Mouse (Mus musculus) heart, adult 11 months (tissue): ENCODE measurements at regions not wholly inside any gene's neighbourhood (a gene's known extent, or its start where the extent isn't known, plus 50 kb on each side); places are given as distances from the start of the nearest gene placed in this dataset.

Experiments
- DNase-seq: peaks from one replicate; pipeline ENCODE4 v3.0.0; 2022

- no peak for DNase-seq
Measured at GRCm38 (mm10) chr5:75346836-75347773, 195.0 kb downstream of the Pdgfra start.

- DNase-seq = no peak
Measured at GRCm38 (mm10) chr5:75347774-75348116, 195.7 kb downstream of the Pdgfra start.

DNA sequence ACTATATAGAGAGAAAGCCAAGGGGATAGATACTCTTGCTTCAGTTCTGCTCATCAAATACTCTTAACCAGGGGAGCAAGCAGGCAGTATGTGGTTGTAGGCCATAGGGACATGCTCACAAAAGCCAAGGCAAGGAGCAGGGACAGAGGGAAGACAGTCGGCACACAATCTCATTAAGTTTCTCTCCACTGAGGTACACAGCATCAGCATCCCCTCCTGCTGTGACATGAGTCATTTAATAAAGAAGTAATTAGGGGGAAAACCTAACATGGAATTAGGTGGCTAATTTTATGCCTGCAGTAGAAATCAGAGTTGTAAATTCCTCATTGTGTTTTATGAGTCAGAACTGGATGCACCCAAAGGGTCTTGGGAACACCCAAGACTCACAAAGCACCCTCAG is 203.2 kb downstream of the Pdgfra start:
- DNase-seq = no peak

DNA sequence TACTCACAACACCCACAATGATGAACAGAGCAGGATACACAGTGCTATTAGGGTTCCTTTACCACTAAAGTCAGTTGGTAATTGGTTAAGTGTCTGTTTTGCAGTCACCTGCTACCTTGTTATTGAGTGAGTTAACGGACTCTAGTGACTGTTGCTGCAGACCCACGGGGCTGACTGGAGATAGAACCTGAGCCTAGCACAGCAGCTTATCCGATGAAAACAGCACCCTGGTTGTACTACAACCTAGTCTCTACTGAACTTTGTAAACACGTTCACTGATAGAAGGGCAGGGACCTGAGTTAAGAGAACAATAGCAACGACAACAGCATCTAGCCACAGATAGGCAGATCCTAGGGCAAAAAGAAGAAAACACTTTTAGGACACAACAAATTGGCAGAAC is 206.8 kb downstream of the Pdgfra start:
- no peak for DNase-seq

DNA sequence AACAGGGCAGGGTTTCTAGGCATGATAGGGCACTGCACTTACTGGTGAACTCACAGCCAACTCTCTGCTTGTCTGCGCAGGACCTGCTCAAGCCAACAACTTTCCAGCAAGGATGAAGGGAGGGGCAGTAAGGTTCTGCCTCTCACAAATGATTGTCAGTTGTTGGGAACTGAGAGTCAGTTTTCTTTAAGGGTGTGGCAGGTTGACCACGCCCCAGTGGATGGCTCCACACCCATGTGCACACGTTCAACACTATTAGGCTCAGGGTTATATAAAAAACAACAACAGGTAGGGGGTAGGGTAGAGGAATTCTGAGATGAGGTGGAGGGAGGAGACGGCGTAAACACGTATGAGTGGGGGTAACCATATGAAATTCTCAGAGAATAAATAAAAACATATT is 210.9 kb upstream of the Kit start:
- peak; percentile 74 for DNase-seq

- peak; percentile 66 for DNase-seq
Measured at GRCm38 (mm10) chr5:75367282-75367681, 207.4 kb upstream of the Kit start.

DNA sequence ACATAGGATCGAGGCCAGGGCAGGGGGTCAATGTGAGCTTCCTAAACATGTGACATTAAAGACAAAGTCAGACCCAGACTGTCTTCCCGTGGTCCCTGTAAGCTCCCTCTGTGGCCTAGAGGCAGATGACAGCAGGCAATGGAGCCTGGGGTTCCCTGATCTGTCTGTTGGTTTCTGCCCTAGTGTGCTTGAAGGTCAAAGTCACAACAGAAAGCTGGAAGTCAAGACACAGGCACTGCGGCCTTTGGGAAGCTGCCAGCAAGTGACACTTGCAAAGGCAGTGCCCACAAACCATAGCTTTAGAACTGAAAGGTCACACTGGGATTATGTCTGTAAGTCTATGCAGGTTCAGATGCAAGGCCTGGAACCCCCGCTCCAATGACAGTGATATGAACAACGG is 206.0 kb upstream of the Kit start:
- peak; percentile 64 for DNase-seq

DNA sequence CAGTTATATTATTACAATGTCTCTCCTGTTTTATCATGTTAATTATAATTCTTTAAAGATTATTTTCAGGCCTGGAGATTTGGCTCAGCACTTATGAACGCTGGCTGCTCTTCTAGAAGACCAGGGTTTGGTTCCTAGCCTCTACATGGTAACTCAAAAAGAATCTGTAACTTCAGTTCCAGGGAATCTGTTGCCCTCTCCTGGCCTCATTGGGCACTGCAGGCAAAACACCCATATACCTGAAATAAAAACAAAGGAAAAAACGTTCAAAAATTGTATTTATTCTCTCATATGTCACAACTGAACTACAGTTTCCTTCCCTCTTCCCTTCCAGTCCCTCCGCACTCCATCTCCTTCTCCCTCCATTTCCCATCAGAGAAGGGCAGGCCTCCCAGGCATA is 201.9 kb upstream of the Kit start:
- DNase-seq = no peak

- DNase-seq = peak; percentile 72
Measured at GRCm38 (mm10) chr5:75377311-75378300, 197.1 kb upstream of the Kit start.

DNA sequence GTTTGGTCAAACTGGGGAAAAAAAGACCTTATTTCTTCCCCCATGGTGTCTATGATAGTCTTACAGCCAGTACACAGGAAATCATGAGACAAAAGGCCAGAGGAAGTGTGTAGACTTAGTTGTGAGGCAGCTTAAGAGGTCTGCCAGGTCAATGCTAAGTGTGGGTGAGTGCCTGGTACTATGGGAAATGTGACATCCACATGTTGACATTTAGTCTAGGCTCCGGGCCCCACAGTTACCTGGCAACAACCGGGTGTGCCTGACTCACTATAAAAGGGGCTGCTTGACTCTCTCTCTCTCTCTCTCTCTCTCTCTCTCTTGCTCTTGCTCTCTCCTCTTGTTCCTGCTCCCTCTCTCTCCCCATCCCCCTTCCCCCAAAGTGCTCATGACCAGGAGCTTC is 196.1 kb upstream of the Kit start:
- DNase-seq = peak; percentile 25

GRCm38 (mm10) chr5:75380340-75380739 is 194.4 kb upstream of the Kit start:
- no peak for DNase-seq

GRCm38 (mm10) chr5:75382138-75382537 is 192.6 kb upstream of the Kit start:
- no peak for DNase-seq

DNA sequence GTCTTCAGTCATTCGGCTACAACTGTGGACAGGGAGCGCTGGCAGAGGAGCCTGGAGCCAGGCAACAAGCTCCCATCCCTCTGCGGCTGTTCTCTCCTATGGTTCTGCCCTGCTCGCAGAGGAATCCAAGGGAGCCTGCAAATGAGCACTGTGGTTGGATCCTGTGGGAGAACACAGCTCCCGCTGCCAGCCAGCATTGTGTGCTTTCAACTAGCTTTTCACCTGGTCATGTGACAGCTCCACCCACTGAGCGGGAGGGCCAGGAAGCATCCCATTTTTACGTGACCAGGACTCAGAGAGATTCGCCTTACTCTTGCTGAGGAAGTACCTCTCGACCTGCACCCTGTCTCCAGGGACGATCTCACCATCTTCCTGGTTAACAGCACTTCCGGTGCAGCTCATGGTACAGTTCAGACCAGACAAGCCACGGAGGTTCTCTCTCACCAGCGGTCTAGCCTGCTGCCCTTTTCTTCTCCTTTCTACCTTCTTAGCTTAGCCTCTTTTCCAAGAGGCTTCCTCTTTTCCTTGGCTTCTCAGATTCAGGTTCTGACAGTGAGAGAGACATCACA is 186.7 kb upstream of the Kit start:
- DNase-seq = peak; percentile 80

- peak; percentile 61 for DNase-seq
Measured at GRCm38 (mm10) chr5:75388699-75389260, 185.9 kb upstream of the Kit start.

DNA sequence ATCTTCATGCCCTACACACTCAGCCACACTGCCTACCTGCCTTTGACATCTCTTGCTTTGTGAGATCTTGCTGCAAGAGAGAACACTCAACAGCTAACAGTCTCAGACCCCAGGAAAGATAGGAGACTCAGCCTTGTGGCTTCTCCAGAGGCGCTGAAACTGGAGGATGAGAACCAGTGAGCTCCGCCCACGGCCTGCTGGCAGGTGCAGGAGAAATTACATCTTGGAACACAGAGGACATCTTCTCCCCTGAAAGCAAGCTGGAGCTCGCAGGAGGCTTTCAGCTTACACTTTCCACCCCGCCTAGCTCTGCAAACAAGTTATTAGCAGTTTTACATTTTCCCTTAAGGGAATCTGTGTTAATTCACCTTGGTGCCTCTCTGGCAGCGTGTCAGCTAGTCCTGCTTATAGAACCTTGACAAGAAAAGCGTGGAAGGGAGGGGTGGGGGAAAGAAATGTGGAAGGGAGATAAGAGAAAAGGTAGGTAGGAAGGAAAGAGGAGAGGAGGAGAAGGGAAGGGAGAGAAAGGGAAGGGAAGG is 185.2 kb upstream of the Kit start:
- DNase-seq = peak; percentile 64

GRCm38 (mm10) chr5:75398820-75399219 is 175.9 kb upstream of the Kit start:
- no peak for DNase-seq

GRCm38 (mm10) chr5:75401734-75402133 is 173.0 kb upstream of the Kit start:
- DNase-seq = no peak

- DNase-seq = no peak
Measured at GRCm38 (mm10) chr5:75402631-75403030, 172.1 kb upstream of the Kit start.

DNA sequence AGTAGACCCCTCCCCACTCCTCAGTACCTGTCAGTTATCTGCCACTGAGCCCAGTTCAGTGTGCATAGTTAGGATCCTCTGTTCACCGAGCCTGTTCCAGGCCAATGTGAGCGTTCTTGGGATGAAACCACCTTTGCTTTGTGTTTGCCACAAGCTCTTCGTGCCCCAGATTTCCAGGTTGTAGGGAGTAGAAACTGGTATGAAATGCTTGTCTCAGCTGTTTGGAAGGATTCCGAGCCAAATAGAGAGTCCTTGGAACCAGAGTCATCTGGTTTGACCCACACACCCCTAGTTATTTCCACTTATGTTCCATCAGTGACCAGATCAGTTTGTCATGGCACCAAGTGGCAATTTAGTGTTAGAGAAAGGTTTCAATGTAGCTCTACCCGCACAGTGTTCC is 171.2 kb upstream of the Kit start:
- no peak for DNase-seq

GRCm38 (mm10) chr5:75404601-75405285 is 170.0 kb upstream of the Kit start:
- no peak for DNase-seq

GRCm38 (mm10) chr5:75405496-75405895 is 169.2 kb upstream of the Kit start:
- DNase-seq = no peak

GRCm38 (mm10) chr5:75407686-75408085 is 167.0 kb upstream of the Kit start:
- peak; percentile 70 for DNase-seq
